Mouse (Mus musculus): ENCODE data around the gene Syna. TPM values are rescaled to one million over a fixed set of nuclear protein-coding genes. Genes with fewer than 3 reads are reported as not detected.

The Syna gene
- 0.09 and 0.17 TPM in 2 replicates for polyA plus RNA-seq (2015; fragmentation: Nextera tagmentation; extraction: Ambion mirVana)

- no peaks in the 10 kb centered on the region for H3K36me3 ChIP-seq
- no peak within 1 kb of the TSS for H3K9ac ChIP-seq
- H3K27me3 ChIP-seq: no peaks in the 10 kb centered on the region
- no peaks in the 10 kb centered on the region for H3K9me3 ChIP-seq
- WGBS: 87% methylated on average over 7 of the region's 7 CpGs
- no peak within 1 kb of the TSS for H3K4me2 ChIP-seq
- H3K4me1 ChIP-seq: peaks cover 10% of the 10 kb centered on the region
- no peak for ATAC-seq (ENCODE audit: insufficient number of reproducible peaks, low FRiP score, low TSS enrichment, low read depth)
- H3K27ac ChIP-seq: no peak within 1 kb of the TSS
- no peak within 1 kb of the TSS for H3K4me3 ChIP-seq
Measured at GRCm38 (mm10) chr5:134560071-134560449, at the start of gene Syna. Gene Syna, minus strand, starts transcription at chr5:134560171.

GRCm38 (mm10) chr5:134607121-134607520, 47.1 kb upstream of the Syna start:
- Histone ChIP-seq H3K4me3 (no peak overlapping the region), H3K4me1 (peaks cover 4% of the 10 kb centered on the region; the same call in 1 of the 2 replicates), H3K9me3 (no peaks in the 10 kb centered on the region), H3K36me3 (no peaks in the 10 kb centered on the region), H3K4me2 (no peak overlapping the region), H3K27me3 (no peaks in the 10 kb centered on the region), H3K27ac (no peak overlapping the region), H3K9ac (no peak overlapping the region)
- 45% methylated on average over 5 of the region's 5 CpGs for WGBS
- no peak for ATAC-seq (ENCODE audit: insufficient number of reproducible peaks, low FRiP score, low TSS enrichment, low read depth)

GRCm38 (mm10) chr5:134606314-134606713, 46.3 kb upstream of the Syna start:
- Histone ChIP-seq H3K4me3 (no peak overlapping the region), H3K27ac (no peak overlapping the region), H3K4me1 (peaks cover 3% of the 10 kb centered on the region; the same call in 1 of the 2 replicates), H3K27me3 (no peaks in the 10 kb centered on the region), H3K9ac (no peak overlapping the region), H3K36me3 (no peaks in the 10 kb centered on the region), H3K9me3 (no peaks in the 10 kb centered on the region), H3K4me2 (no peak overlapping the region)
- no peak for ATAC-seq (ENCODE audit: insufficient number of reproducible peaks, low FRiP score, low TSS enrichment, low read depth)

- no peak overlapping the region for H3K4me2 ChIP-seq
- H3K9ac ChIP-seq: no peak overlapping the region
- no peak for ATAC-seq (ENCODE audit: insufficient number of reproducible peaks, low FRiP score, low TSS enrichment, low read depth)
- no peaks in the 10 kb centered on the region for H3K27me3 ChIP-seq
- peaks cover 6% of the 10 kb centered on the region for H3K36me3 ChIP-seq
- H3K27ac ChIP-seq: no peak overlapping the region
- H3K4me3 ChIP-seq: no peak overlapping the region
- WGBS: 84% methylated on average over 11 of the region's 11 CpGs
- H3K4me1 ChIP-seq: peaks cover 8% of the 10 kb centered on the region; the same call in 1 of the 2 replicates
- H3K9me3 ChIP-seq: no peaks in the 10 kb centered on the region
Measured at GRCm38 (mm10) chr5:134604376-134604775, 44.4 kb upstream of the Syna start.

GRCm38 (mm10) chr5:134597711-134598110, 37.7 kb upstream of the Syna start:
- WGBS: 82% methylated on average over 10 of the region's 10 CpGs
- H3K27ac ChIP-seq: no peak overlapping the region
- no peak overlapping the region for H3K4me2 ChIP-seq
- no peak for ATAC-seq (ENCODE audit: insufficient number of reproducible peaks, low FRiP score, low TSS enrichment, low read depth)
- H3K4me1 ChIP-seq: 0 out of 2 replicates have a peak, but pooled peaks cover 5% of the 10 kb centered on the region
- no peaks in the 10 kb centered on the region for H3K9me3 ChIP-seq
- peaks cover 70% of the 10 kb centered on the region for H3K36me3 ChIP-seq
- H3K9ac ChIP-seq: no peak overlapping the region
- no peaks in the 10 kb centered on the region for H3K27me3 ChIP-seq
- H3K4me3 ChIP-seq: no peak overlapping the region

- H3K9ac ChIP-seq: no peak overlapping the region
- no peak overlapping the region for H3K4me3 ChIP-seq
- H3K27me3 ChIP-seq: no peaks in the 10 kb centered on the region
- H3K4me2 ChIP-seq: no peak overlapping the region
- ATAC-seq (ENCODE audit: insufficient number of reproducible peaks, low FRiP score, low TSS enrichment, low read depth): no peak
- H3K27ac ChIP-seq: no peak overlapping the region
- WGBS: 88% methylated on average over 9 of the region's 9 CpGs
- no peaks in the 10 kb centered on the region for H3K9me3 ChIP-seq
- peaks cover 93% of the 10 kb centered on the region for H3K36me3 ChIP-seq
- H3K4me1 ChIP-seq: no peaks in the 10 kb centered on the region
Measured at GRCm38 (mm10) chr5:134593093-134593492, 33.1 kb upstream of the Syna start.

GRCm38 (mm10) chr5:134592026-134592581, 32.1 kb upstream of the Syna start:
- no peak overlapping the region for H3K9ac ChIP-seq
- H3K4me2 ChIP-seq: no peak overlapping the region
- WGBS: 86% methylated on average over 11 of the region's 11 CpGs
- H3K4me1 ChIP-seq: no peaks in the 10 kb centered on the region
- no peaks in the 10 kb centered on the region for H3K9me3 ChIP-seq
- H3K36me3 ChIP-seq: peaks cover 89% of the 10 kb centered on the region
- no peak for ATAC-seq (ENCODE audit: insufficient number of reproducible peaks, low FRiP score, low TSS enrichment, low read depth)
- no peaks in the 10 kb centered on the region for H3K27me3 ChIP-seq
- no peak overlapping the region for H3K4me3 ChIP-seq
- H3K27ac ChIP-seq: no peak overlapping the region

- 89% methylated on average over 3 of the region's 3 CpGs for WGBS
- no peak overlapping the region for H3K27ac ChIP-seq
- H3K27me3 ChIP-seq: no peaks in the 10 kb centered on the region
- no peak overlapping the region for H3K4me2 ChIP-seq
- ATAC-seq (ENCODE audit: insufficient number of reproducible peaks, low FRiP score, low TSS enrichment, low read depth): no peak
- no peak overlapping the region for H3K4me3 ChIP-seq
- H3K9me3 ChIP-seq: no peaks in the 10 kb centered on the region
- no peak overlapping the region for H3K9ac ChIP-seq
- H3K36me3 ChIP-seq: peaks cover 75% of the 10 kb centered on the region
- H3K4me1 ChIP-seq: no peaks in the 10 kb centered on the region
Measured at GRCm38 (mm10) chr5:134589900-134590299, 29.9 kb upstream of the Syna start.

GRCm38 (mm10) chr5:134584798-134585197, 24.8 kb upstream of the Syna start:
- WGBS: 91% methylated on average over 5 of the region's 5 CpGs
- Histone ChIP-seq H3K4me1 (peaks cover 11% of the 10 kb centered on the region), H3K27ac (no peak overlapping the region), H3K9ac (no peak overlapping the region; the same call in 1 of the 2 replicates), H3K27me3 (no peaks in the 10 kb centered on the region), H3K36me3 (peaks cover 26% of the 10 kb centered on the region), H3K4me2 (no peak overlapping the region), H3K9me3 (no peaks in the 10 kb centered on the region), H3K4me3 (no peak overlapping the region)
- no peak for ATAC-seq (ENCODE audit: insufficient number of reproducible peaks, low FRiP score, low TSS enrichment, low read depth)

GRCm38 (mm10) chr5:134583884-134584213, 23.9 kb upstream of the Syna start:
- WGBS: 69% methylated on average over 3 of the region's 3 CpGs
- Histone ChIP-seq H3K9ac (no peak overlapping the region), H3K27ac (no peak overlapping the region), H3K4me1 (peaks cover 11% of the 10 kb centered on the region), H3K27me3 (no peaks in the 10 kb centered on the region), H3K4me2 (peak overlapping the region; percentile 73; the same call in 1 of the 2 replicates), H3K36me3 (peaks cover 20% of the 10 kb centered on the region), H3K4me3 (peak overlapping the region; percentile 73), H3K9me3 (no peaks in the 10 kb centered on the region)
- ATAC-seq (ENCODE audit: insufficient number of reproducible peaks, low FRiP score, low TSS enrichment, low read depth): no peak

- H3K36me3 ChIP-seq: peaks cover 16% of the 10 kb centered on the region; the same call in 1 of the 2 replicates
- ATAC-seq (ENCODE audit: insufficient number of reproducible peaks, low FRiP score, low TSS enrichment, low read depth): no peak
- peak overlapping the region; percentile 73 for H3K4me2 ChIP-seq
- H3K27ac ChIP-seq: 0 out of 2 replicates have a peak overlapping the region, but pooled peaks have one; percentile 48
- 26% methylated on average over 15 of the region's 15 CpGs for WGBS
- peak overlapping the region; percentile 73 for H3K4me3 ChIP-seq
- peak overlapping the region; percentile 85 for H3K9ac ChIP-seq
- H3K9me3 ChIP-seq: no peaks in the 10 kb centered on the region
- H3K27me3 ChIP-seq: no peaks in the 10 kb centered on the region
- peaks cover 11% of the 10 kb centered on the region for H3K4me1 ChIP-seq
Measured at GRCm38 (mm10) chr5:134583006-134583883, 23.3 kb upstream of the Syna start.

- 0 out of 2 replicates have a peak overlapping the region, but pooled peaks have one; percentile 48 for H3K27ac ChIP-seq
- peak; percentile 90 for ATAC-seq (ENCODE audit: insufficient number of reproducible peaks, low FRiP score, low TSS enrichment, low read depth)
- no peaks in the 10 kb centered on the region for H3K27me3 ChIP-seq
- peak overlapping the region; percentile 73 for H3K4me3 ChIP-seq
- H3K4me1 ChIP-seq: peaks cover 11% of the 10 kb centered on the region
- no peaks in the 10 kb centered on the region for H3K9me3 ChIP-seq
- 8% methylated on average over 28 of the region's 30 CpGs for WGBS
- H3K4me2 ChIP-seq: peak overlapping the region; percentile 73
- peaks cover 10% of the 10 kb centered on the region; the same call in 1 of the 2 replicates for H3K36me3 ChIP-seq
- peak overlapping the region; percentile 85 for H3K9ac ChIP-seq
Measured at GRCm38 (mm10) chr5:134582221-134582907, 22.4 kb upstream of the Syna start.

All from limb, embryonic 15.5 days (tissue).